In genomic region chr1:65187074-65187430, GRCm38 (mm10) we compare ENCODE assay signal across 8 mouse cellular contexts. TPM values are rescaled to one million over a fixed set of nuclear protein-coding genes. Genes with fewer than 3 reads are reported as not detected.
A peak's percentile ranks its signal among the peaks of the same experiment; 100 is the strongest.
DNase-seq lines count a peak whose midpoint lies in the region; ATAC-seq and TF ChIP-seq lines count a peak whose summit lies in the region.

No protein-coding gene starts in this region.

- DNase-seq in heart, adult 18-20 months, result no peak
- no peak for DNase-seq in CH12.LX (ENCODE audit: extremely low read depth)
- DNase-seq in ovary, postnatal 36 days (ENCODE audit: low spot score), result no peak
- no peak for DNase-seq in urinary bladder, postnatal 25 days (ENCODE audit: low spot score)
- DNase-seq in left cerebral cortex, adult 11 months (ENCODE audit: low spot score), result no peak

- H3K27ac ChIP-seq in heart, embryonic 11.5 days (ENCODE audit: low read depth, low read length), result peak overlapping the region; percentile 88; the same call in 1 of the 2 replicates
- no peak overlapping the region for H3K27ac ChIP-seq in CH12.LX (ENCODE audit: insufficient read depth, low read depth)
- H3K27ac ChIP-seq in forebrain, embryonic 13.5 days, result peak overlapping the region; percentile 80
- H3K27ac ChIP-seq in liver, embryonic 15.5 days (replicated peaks), result peak overlapping the region; percentile 91

- no peaks in the 10 kb centered on the region for H3K9me3 ChIP-seq in heart, embryonic 11.5 days (replicated peaks; ENCODE audit: control insufficient read depth, low read length)
- no peaks in the 10 kb centered on the region for H3K9me3 ChIP-seq in CH12.LX (replicated peaks; ENCODE audit: low read length)
- no peaks in the 10 kb centered on the region for H3K9me3 ChIP-seq in forebrain, embryonic 13.5 days (replicated peaks)
- no peaks in the 10 kb centered on the region for H3K9me3 ChIP-seq in liver, embryonic 15.5 days (replicated peaks)

- no peak for TF ChIP-seq RAD21 in CH12.LX (IDR thresholded peaks at IDR 0.05; ENCODE audit: low read depth, low read length)

- in situ Hi-C loops in CH12.LX (cut with MboI; ENCODE audit: low pct_ligation_motif_present, low pct_unique_long_range_greater_than_20kb, low sequenced_read_pairs), result no loop called here

- H3K27me3 ChIP-seq in heart, embryonic 11.5 days (ENCODE audit: control insufficient read depth, insufficient read depth, low read length), result no peaks in the 10 kb centered on the region
- no peaks in the 10 kb centered on the region for H3K27me3 ChIP-seq in CH12.LX (replicated peaks)
- H3K27me3 ChIP-seq in forebrain, embryonic 13.5 days, result 0 out of 2 replicates have a peak, but pooled peaks cover 3% of the 10 kb centered on the region
- no peaks in the 10 kb centered on the region for H3K27me3 ChIP-seq in liver, embryonic 15.5 days

- H3K79me2 ChIP-seq in CH12.LX (replicated peaks; ENCODE audit: control insufficient read depth, extremely low read depth, insufficient read depth, poor library complexity, severe bottlenecking), result peaks cover 15% of the 10 kb centered on the region

- WGBS in heart, embryonic 11.5 days (ENCODE audit: insufficient replicate concordance), result under 1% methylated on average over 6 of the region's 6 CpGs
- whole genome bisulfite sequencing in forebrain, embryonic 13.5 days, result under 1% methylated on average over 6 of the region's 6 CpGs
- WGBS in liver, embryonic 15.5 days (ENCODE audit: insufficient replicate concordance), result under 1% methylated on average over 6 of the region's 6 CpGs

- TF ChIP-seq EP300 in CH12.LX (IDR thresholded peaks at IDR 0.05; ENCODE audit: low read length), result no peak

- dilution Hi-C loops in CH12.LX (cut with MboI; ENCODE audit: extremely low pct_ligation_motif_present, extremely low pct_unique_long_range_greater_than_20kb, low sequenced_read_pairs), result no loop called here

- TF ChIP-seq POLR2A in CH12.LX (IDR thresholded peaks at IDR 0.05; ENCODE audit: low read depth, low read length), result no peak

- peak overlapping the region; percentile 87 for H3K9ac ChIP-seq in heart, embryonic 11.5 days (ENCODE audit: low read depth, low read length)
- peak overlapping the region; percentile 58 for H3K9ac ChIP-seq in CH12.LX (ENCODE audit: insufficient read depth, low read depth)
- H3K9ac ChIP-seq in forebrain, embryonic 13.5 days, result peak overlapping the region; percentile 93
- H3K9ac ChIP-seq in liver, embryonic 15.5 days, result peak overlapping the region; percentile 88

- ATAC-seq in heart, embryonic 11.5 days (replicated peaks; ENCODE audit: insufficient number of reproducible peaks, low FRiP score, low TSS enrichment), result peak; percentile 23; the same call in 1 of the 2 replicates
- no peak for ATAC-seq in forebrain, embryonic 13.5 days
- ATAC-seq in liver, embryonic 15.5 days (ENCODE audit: insufficient read depth), result peak; percentile 17

- H3K4me3 ChIP-seq in heart, embryonic 11.5 days (ENCODE audit: low read depth, low read length), result peak overlapping the region; percentile 89
- H3K4me3 ChIP-seq in CH12.LX (replicated peaks in 1 of 3; ENCODE audit: low read depth in 2 of 3, low read length in 2 of 3, poor library complexity in 1 of 3), result peak overlapping the region; percentile 85 to 94 (median 92)
- H3K4me3 ChIP-seq in forebrain, embryonic 13.5 days, result peak overlapping the region; percentile 92
- peak overlapping the region; percentile 90 for H3K4me3 ChIP-seq in liver, embryonic 15.5 days (replicated peaks)

- TF ChIP-seq CTCF in CH12.LX (conservative IDR thresholded peaks at IDR 0.05 in 1 of 2, IDR thresholded peaks at IDR 0.05 in 1 of 2; ENCODE audit: low read depth in 2 of 2, low read length in 2 of 2), result no peak

- H3K4me1 ChIP-seq in heart, embryonic 11.5 days (ENCODE audit: control insufficient read depth, insufficient read depth, low read length), result no peaks in the 10 kb centered on the region; the same call in none of the 2 replicates
- peaks cover 2 to 28% of the 10 kb centered on the region in 2 experiments; a peak in 2 of 4 replicates for H3K4me1 ChIP-seq in CH12.LX (ENCODE audit: control insufficient read depth in 1 of 2, insufficient read depth in 2 of 2)
- peaks cover 19% of the 10 kb centered on the region for H3K4me1 ChIP-seq in forebrain, embryonic 13.5 days
- H3K4me1 ChIP-seq in liver, embryonic 15.5 days (replicated peaks), result peaks cover 27% of the 10 kb centered on the region

- H3K36me3 ChIP-seq in heart, embryonic 11.5 days (ENCODE audit: control insufficient read depth, insufficient read depth, low read length), result no peaks in the 10 kb centered on the region; the same call in 1 of the 2 replicates
- H3K36me3 ChIP-seq in CH12.LX (replicated peaks in 1 of 2; ENCODE audit: control insufficient read depth in 1 of 2, insufficient read depth in 1 of 2, low read length in 1 of 2), result peaks cover 5 to 16% of the 10 kb centered on the region in 2 experiments
- peaks cover 3% of the 10 kb centered on the region for H3K36me3 ChIP-seq in forebrain, embryonic 13.5 days (ENCODE audit: poor library complexity, severe bottlenecking)
- peaks cover 4% of the 10 kb centered on the region for H3K36me3 ChIP-seq in liver, embryonic 15.5 days (replicated peaks)

- H3K4me2 ChIP-seq in heart, embryonic 11.5 days, result peak overlapping the region; percentile 85
- H3K4me2 ChIP-seq in CH12.LX (ENCODE audit: insufficient read depth, low read depth, poor library complexity, severe bottlenecking), result peak overlapping the region; percentile 97
- H3K4me2 ChIP-seq in forebrain, embryonic 13.5 days, result peak overlapping the region; percentile 83
- peak overlapping the region; percentile 82 for H3K4me2 ChIP-seq in liver, embryonic 15.5 days

TF ChIP-seq in CH12.LX, 34 proteins besides CTCF, POLR2A, EP300 and RAD21:
- TF ChIP-seq IRF4 (IDR thresholded peaks at IDR 0.05; ENCODE audit: low read depth, low read length) (no peak), ZNF384 (IDR thresholded peaks at IDR 0.05; ENCODE audit: low read depth, low read length) (no peak), USF2 (conservative IDR thresholded peaks at IDR 0.05; ENCODE audit: low read depth, low read length) (no peak), HCFC1 (IDR thresholded peaks at IDR 0.05; ENCODE audit: low read depth, low read length) (no peak), NELFE (IDR thresholded peaks at IDR 0.05; ENCODE audit: low read depth, low read length) (no peak), MEF2A (IDR thresholded peaks at IDR 0.05; ENCODE audit: borderline replicate concordance, low read depth, low read length) (no peak), RCOR1 (conservative IDR thresholded peaks at IDR 0.05; ENCODE audit: low read depth, low read length) (no peak), NRF1 (IDR thresholded peaks at IDR 0.05; ENCODE audit: low read depth, low read length) (no peak)
TF ChIP-seq in CH12.LX: peak in this region for 0.

RNA-seq across cellular contexts. Expression of gene Pikfyve, which starts 0.6 kb away (rescaled TPM):
- 8.9 TPM in 2 replicates for polyA plus RNA-seq in heart, embryonic 11.5 days (2014; fragmentation: Nextera tagmentation; extraction: Ambion mirVana)
- 10 to 100 TPM in 1 of 2 experiments, 1 to 10 TPM in 1; 7.8 to 11.5 TPM for total RNA-seq in heart, adult 18-20 months (2021)
- total RNA-seq in CH12.LX (2012; rRNA removed) (14.5 and 14.8 TPM in 2 replicates), CH12.LX (2014; rRNA removed) (25.5 and 26.7 TPM in 2 replicates)
- 12.6 and 14.5 TPM in 2 replicates for polyA plus RNA-seq in CH12.LX (2012; ENCODE audit: insufficient read length, low read depth)
- 13.5 and 15.7 TPM in 2 replicates for polyA plus RNA-seq in forebrain, embryonic 13.5 days (2015; fragmentation: Nextera tagmentation; extraction: Ambion mirVana)
- 3.9 and 4.4 TPM in 2 replicates for polyA plus RNA-seq in liver, embryonic 15.5 days (2015; fragmentation: Nextera tagmentation; extraction: Ambion mirVana)

RNA-seq across cellular contexts. Expression of gene Idh1, which starts 0.8 kb away (rescaled TPM):
- 81.5 and 96.6 TPM in 2 replicates for polyA plus RNA-seq in heart, embryonic 11.5 days (2014; fragmentation: Nextera tagmentation; extraction: Ambion mirVana)
- 10 to 100 TPM; 68.5 to 84.3 TPM for total RNA-seq in heart, adult 18-20 months (2021)
- 8.1 and 9.3 TPM in 2 replicates for total RNA-seq in CH12.LX (2012; rRNA removed)
- total RNA-seq in CH12.LX (2014; rRNA removed), result 20.6 and 23.4 TPM in 2 replicates
- 11.1 and 11.2 TPM in 2 replicates for polyA plus RNA-seq in CH12.LX (2012; ENCODE audit: insufficient read length, low read depth)
- polyA plus RNA-seq in forebrain, embryonic 13.5 days (2015; fragmentation: Nextera tagmentation; extraction: Ambion mirVana), result 399 and 431 TPM in 2 replicates
- polyA plus RNA-seq in liver, embryonic 15.5 days (2015; fragmentation: Nextera tagmentation; extraction: Ambion mirVana), result 118 and 131 TPM in 2 replicates
